Mouse (Mus musculus) brain, embryonic 14.5 days (tissue): ENCODE results near the gene Cpne4.

Experiments used
- CTCF ChIP-seq: fragments of 200-500 bp; IDR thresholded peaks from 2 replicates; pipeline ENCODE4 v1.5.1; 2012; ENCODE audit warnings: inconsistent platforms, mild to moderate bottlenecking, moderate library complexity, borderline replicate concordance; ENCODE audit not compliant: insufficient read depth, insufficient read length; ENCODE audit errors: extremely low read depth
- POLR2A ChIP-seq: fragments of 200-500 bp; IDR thresholded peaks from 2 replicates; pipeline ENCODE4 v1.6.1; 2012; ENCODE audit warnings: mild to moderate bottlenecking, inconsistent platforms, borderline replicate concordance; ENCODE audit not compliant: poor library complexity, insufficient read depth, insufficient read length, severe bottlenecking; ENCODE audit errors: extremely low read depth

GRCm38 (mm10) chr9:104629282-104629681, 82.2 kb downstream of the Cpne4 start:
- TF ChIP-seq POLR2A: no peak
- TF ChIP-seq CTCF: no peak
